Mouse (Mus musculus) thymus, adult 18-20 months (tissue): ENCODE data around the gene Gpr15.

Source experiments
- DNase-seq, 2 experiments: peaks; one replicate each; pipeline ENCODE4 v3.0.0; 2022; ENCODE audit warnings: mixed read lengths in 2 of 2

Gpr15 gene

GRCm38 (mm10) chr16:58718666-58719120, at the start of gene Gpr15:
Gene Gpr15 (minus strand): TSS chr16:58719070.
- no peak for DNase-seq

DNA sequence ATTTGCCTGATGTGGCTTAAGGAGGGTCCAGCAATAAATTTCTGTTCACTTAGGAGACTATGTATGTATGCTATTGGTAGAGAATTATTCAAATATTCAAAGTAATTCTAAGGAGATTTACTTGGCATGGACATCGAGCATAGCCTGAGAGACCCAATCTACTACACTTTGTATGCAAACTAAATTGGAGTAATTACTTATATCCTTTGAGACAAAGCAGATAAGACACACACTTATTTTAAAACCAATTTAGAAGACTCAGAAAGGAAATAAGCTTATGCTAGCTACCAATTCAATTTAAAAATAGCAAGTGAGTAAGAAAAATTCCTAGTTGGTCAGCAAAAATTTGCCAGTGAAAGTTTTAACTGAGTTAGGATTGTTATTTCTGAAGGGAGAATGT, 44.2 kb upstream of the Gpr15 start, which contains the start of gene Olfr172:
Olfr172 (minus strand) TSS at position 101 of the 400 bp plus-strand sequence.
- DNase-seq: no peak

GRCm38 (mm10) chr16:58756191-58756590, 37.3 kb upstream of the Gpr15 start:
- no peak for DNase-seq

DNA sequence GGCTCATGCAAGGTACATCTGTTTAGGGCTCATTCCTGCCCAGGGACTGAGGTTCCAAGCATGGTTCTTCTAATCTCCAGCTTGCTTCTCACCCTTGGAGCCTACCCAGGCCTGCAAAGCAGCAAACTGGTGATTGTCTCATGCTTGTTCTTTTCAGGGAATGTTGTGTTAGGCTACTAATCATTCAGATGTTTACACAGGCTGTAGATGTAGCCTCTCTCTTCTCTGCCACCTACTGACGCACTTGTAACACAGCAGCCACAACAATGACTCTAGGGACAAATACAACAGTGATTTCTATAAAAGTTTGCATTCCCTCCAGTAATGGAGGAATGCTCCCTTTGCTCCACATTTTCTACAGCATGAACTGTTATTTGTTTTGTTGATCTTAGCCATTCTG, 32.4 kb upstream of the Gpr15 start:
- no peak for DNase-seq

DNA sequence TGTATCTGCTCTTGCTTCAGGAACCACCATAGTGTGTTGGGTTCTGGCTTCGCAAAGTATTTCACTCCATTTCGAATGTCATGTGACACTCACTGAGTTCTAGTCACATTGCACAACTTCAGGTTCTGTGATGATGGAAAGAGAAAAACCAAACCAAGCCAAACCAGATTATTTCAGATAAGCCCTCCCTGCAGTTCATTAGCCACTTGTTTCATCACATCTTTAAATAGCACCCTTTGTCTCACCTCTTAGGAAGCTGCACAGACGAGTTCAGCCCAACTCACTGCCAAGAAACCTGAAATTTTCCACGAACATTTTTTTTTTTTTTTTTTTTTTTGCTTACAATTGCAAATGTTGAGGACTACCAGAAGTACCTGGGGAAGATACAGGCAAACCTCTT, 27.8 kb upstream of the Gpr15 start:
- no peak for DNase-seq

GRCm38 (mm10) chr16:58740751-58741150, 21.9 kb upstream of the Gpr15 start:
- no peak for DNase-seq

GRCm38 (mm10) chr16:58738800-58739199, 19.9 kb upstream of the Gpr15 start:
- no peak for DNase-seq

GRCm38 (mm10) chr16:58738205-58738604, 19.3 kb upstream of the Gpr15 start:
- DNase-seq: no peak

GRCm38 (mm10) chr16:58728176-58728671, 9.4 kb upstream of the Gpr15 start:
- no peak for DNase-seq

DNA sequence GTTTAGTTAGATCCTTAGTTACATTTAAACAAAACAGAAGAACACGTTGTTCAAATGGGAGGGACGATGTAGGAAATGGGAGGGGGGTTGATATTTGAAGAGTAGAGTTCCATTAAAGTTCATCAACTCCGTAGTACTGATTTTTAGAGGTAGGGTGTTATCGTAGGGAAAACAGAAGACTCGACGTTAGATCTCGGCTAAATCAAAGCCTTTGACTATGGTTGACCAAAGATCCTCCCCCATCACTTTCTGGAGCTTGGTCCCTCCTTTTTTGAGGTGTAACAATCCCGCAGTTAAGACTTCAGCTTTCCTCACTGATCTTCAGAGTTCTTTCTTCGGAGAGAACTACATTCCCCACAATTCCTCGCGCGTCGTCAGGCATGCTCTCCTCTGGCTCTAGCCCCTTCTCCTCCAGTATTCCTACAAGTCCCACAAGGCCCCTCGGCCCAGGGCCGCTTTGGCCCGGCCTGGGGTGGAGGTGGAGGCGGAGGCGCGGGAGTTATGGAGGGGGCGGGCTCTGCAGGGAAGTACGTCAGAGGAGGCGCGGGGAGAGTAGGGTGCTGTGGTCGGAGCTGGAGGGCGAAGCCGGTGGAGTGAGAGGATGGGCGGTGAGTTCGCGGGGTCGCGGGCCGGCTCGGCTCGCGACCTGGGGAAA, 8.7 kb upstream of the Gpr15 start, which contains the start of gene Cldnd1:
Cldnd1 (plus strand) TSS at position 434 of the 655 bp plus-strand sequence.
- peak; percentile 94 to 96 for DNase-seq

GRCm38 (mm10) chr16:58726680-58727476, 8.0 kb upstream of the Gpr15 start:
- no peak for DNase-seq

DNA sequence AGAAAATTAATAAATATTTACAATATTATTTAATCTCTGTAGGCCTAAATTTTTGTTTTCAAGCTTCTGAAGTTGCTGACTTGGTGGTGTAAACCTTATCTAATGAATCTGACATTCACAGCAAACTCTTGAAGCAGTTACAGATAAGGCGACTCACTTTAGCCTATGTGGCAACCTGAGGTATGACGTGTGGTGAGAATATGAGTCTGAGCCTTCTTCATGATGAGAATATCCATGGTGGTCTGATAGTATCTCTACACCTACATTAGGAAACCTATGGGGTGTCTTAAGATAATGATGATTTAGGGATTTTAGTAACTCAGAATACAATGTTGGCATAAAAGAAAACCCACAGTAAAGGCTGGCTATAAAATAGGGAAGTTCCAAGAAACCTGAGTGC, 3.4 kb upstream of the Gpr15 start:
- DNase-seq: no peak

DNA sequence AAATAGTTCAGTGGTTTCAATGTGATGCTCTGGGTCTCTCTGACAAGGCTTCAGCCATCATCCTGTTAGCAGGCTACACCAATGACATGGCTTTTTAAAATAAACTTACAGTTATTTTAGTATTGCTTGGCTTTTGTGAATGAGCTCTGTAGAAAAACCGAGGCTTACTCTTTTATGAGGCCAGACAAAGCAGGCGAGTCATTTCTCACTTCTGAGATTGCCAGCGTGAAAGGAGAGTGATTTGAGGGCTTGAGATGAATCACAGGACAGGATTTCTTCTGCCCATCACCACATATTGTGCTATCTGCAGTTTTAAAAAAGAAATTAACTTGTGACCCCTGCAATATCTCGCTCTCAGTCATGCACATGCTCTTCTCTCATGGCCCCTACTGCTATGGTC, 3.9 kb downstream of the Gpr15 start:
- no peak for DNase-seq

DNA sequence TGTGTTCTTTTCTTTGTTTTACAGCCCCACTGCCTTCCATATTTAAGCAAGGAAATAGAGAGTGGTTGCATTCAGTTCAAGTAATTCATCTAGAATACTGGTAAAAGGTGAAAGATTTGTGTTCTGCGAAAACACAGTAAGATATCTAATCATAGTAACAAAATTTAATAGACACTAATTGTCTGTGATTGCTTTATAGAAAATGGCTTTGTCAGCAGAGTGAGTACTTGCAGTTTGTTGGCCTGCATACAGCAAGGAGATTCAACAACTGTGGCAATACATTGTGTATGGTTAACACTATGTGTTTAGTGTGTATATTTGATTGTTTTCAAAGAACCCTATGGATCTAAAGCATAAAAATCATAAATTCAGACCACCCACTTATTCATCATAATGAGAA, 5.7 kb downstream of the Gpr15 start:
- no peak for DNase-seq

DNA sequence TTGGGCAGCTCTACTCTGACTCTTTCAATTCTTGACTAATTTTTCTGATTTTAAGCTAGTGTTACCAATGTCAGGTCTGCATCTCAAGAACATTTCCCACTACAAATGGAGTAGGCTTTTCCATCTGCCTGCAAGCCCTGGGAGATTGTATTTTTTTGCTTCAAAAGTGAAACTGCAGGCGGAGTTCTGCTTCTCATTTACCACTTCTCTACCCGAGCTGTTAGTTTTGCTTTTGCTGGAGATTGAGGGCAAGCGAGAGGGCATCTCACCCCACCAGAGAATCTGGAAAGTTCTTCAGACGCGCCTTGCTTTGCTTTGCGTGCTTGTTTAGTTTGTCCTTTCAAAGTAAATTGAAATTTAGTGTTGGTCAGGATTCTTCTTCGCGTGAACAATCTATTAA, 6.6 kb downstream of the Gpr15 start:
- DNase-seq: no peak

- no peak for DNase-seq
These were observed 9.3 kb downstream of the Gpr15 start for GRCm38 (mm10) chr16:58709536-58709935.

- DNase-seq: no peak
These were observed 10.0 kb downstream of the Gpr15 start for GRCm38 (mm10) chr16:58708601-58709475.

GRCm38 (mm10) chr16:58707276-58707905, 11.5 kb downstream of the Gpr15 start:
- no peak for DNase-seq

DNA sequence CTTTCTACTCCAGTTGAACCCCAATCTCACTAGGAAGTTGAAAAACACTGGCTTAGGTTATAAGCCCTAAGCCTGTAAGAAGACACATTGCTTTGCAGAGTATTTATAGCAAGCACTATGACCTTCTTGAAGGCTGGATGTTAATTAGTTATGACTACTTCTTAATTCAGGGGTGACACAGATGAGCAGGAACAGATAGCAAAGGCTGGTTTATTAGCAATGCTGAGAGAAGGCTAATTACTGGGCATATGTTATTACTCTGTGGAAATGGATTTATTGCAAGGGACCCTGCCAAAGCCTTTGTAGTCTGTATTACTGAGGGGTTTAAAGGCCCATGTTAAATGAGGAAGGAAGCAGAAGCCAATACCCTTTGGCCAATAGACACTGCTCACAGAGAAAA, 13.9 kb downstream of the Gpr15 start:
- DNase-seq: no peak

DNA sequence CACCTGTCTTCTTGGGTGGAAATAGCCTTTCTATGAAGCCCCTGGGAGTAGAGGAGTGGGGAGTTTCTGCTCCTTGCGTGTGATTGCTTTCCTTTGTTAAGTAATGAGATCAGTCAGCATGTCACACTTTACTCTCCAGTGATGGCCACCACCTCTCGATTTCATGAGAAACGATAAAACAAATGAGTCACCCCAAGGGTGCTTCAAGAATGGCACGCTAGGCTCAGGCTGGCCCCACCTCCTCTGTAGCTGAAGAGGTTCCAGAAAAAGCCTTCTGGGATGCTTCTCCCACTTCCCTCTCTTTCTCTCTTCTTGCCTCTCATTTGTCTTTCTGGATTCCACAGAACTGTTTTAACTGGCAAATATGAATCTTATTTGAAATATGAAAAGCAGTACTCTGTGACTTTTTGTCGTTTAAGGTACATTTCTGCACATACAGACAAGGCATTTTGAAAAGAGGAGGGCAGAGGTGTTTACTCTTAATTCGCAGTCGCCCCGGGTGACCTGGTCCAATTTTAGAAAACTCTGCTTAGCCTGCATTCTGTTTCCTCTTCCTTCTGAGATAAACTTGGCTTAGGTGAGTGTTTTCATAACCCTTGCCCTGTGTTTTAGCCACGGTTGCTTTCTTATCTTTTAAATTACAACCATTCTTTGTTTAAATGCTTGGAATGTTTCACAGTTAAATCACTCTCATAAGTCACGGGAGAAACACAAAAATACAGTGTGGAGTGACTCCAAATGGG, 15.3 kb downstream of the Gpr15 start:
- DNase-seq: no peak

- DNase-seq: no peak
These were observed 16.4 kb downstream of the Gpr15 start for GRCm38 (mm10) chr16:58702329-58702932.
